Mouse (Mus musculus): ENCODE measurements at regions not wholly inside any gene's neighbourhood (a gene's known extent, or its start where the extent isn't known, plus 50 kb on each side); places are given as distances from the start of the nearest gene placed in this dataset.
A peak's percentile ranks its signal among the peaks of the same experiment; 100 is the strongest.

DNA sequence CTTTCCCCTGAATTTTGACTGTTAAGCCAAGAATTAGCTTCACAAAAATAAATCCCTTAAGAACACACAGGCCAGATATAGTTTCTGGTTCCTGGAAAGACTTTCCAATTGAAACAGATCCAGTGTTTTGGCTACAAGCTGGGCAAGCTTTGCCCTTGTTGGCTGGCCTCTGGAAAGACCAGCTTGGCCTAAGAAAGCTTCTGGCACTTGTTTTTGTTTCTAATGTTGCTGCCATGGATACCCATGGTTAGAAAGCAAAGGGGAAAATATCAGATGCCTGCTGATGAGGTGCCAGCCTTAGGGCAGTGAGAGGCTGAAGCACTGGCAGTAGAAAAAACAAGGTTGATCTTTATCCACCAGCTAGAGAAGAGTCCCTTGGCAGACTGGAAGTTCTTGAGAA, 228.2 kb downstream of the Klhl13 start:
- DNase-seq = peak; percentile 4

GRCm38 (mm10) chrX:23095867-23096266, 269.0 kb downstream of the Klhl13 start:
- no peak for DNase-seq

DNA sequence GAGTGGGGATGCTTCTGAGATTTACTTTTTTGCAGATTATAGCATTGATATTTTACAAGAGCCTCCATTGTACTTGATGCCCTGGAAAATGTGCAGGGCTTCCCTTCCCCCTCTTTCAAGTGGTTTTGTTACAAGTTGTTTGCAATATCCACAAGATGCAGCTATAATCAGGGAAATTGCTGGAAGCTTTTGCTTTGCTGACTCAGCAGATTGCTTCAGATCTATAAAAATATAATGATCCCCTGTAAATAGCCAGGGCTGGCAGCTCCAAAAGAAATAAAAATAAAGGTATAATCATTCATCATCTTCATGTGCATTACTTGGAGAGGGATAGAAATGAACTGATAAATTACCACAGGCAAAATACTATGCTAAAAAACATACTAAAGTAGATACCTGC, 272.1 kb downstream of the Klhl13 start:
- no peak for DNase-seq

DNA sequence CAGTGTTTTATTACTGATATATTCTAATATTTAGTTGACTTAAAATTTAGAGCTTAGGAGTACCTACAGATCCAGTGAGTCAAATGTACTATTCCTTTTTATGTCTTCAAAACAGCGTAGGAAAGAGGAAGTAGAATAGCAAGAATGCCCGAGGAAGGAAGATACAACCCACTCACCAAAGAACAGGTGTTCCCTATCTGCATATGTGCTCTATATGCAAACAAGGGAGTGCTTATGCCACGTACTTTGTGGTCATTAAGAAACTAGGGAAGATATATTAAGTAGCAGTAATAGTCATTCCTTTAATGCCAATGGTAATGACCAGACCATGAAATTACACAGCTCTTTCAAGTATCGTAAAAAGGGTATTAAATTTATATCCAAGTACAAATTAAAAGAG, 298.4 kb downstream of the Klhl13 start:
- DNase-seq = no peak

GRCm38 (mm10) chrX:23027622-23028021, 337.3 kb downstream of the Klhl13 start:
- peak; percentile 2 for DNase-seq

GRCm38 (mm10) chrX:23015562-23015961, 349.3 kb downstream of the Klhl13 start:
- no peak for DNase-seq

DNA sequence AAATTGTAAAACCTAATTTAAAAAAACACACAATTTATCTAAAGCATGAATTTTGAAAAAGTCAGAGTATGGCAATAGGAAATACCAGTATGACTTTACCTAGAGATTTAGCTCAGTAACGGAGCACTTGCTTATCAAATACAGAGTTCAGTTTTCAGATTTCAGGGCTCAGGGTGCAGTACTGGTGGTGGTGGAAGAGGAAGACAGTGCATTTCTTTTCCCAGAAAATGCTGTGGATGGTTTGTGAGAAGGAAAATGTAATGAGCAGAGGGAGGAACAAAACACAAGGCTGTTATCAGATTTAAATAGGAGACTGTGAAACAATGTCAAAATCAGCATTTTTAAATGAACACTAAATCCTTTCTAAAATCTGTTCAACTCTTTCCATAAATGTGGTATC, 349.8 kb downstream of the Klhl13 start:
- no peak for DNase-seq

Measured in adrenal gland, postnatal 10 days (tissue).